Mouse (Mus musculus) heart, postnatal 10 days (tissue): ENCODE data around the gene Farp1. TPM values are rescaled to one million over a fixed set of nuclear protein-coding genes. Genes with fewer than 3 reads are reported as not detected.

ENCODE experiments used
- DNase-seq, 2 experiments: peaks; one replicate each; pipeline ENCODE4 v3.0.0; 2021
- intact Hi-C: fragments of 180-260 bp; cut with DNase I; formaldehyde crosslinking; loops from one replicate; pipeline ENCODE4 v1.15.1; 2025
- total RNA-seq, 2 experiments: library from RNA; stranded (reverse); gene quantifications; 2 replicates each; pipeline ENCODE4 v1.2.3; 2021

The Farp1 gene
- total RNA-seq, 2 experiments from 2014 or later: 31.1 to 32.8 TPM

DNA sequence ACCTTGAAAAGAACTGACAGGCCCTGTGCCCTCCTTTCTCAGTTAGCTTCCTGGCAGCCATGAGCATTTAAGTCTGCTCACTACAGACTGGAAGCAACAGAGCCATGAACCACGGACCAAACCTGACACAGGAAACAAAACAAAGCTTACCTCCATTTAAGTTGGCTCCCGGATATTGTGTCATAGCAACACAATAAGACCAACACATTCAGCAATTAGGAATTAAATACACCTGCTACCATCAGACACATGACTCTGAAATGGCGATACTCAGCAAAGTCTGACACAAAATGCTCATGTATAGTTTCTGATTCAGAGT, 295.0 kb downstream of the Farp1 start:
- DNase-seq: no peak
- intact Hi-C loops: no loop called here

Other genes starting within 250 kb of the Farp1 start
- 100 to 1,000 TPM in 1 of 2 experiments, 10 to 100 TPM in 1; 97.4 to 102 TPM for gene Ipo5, start 124.0 kb upstream of the Farp1 start, total RNA-seq